Mouse (Mus musculus): ENCODE data around the gene Foxk1. TPM values are rescaled to one million over a fixed set of nuclear protein-coding genes. Genes with fewer than 3 reads are reported as not detected.

The Foxk1 gene
- total and polyA plus RNA-seq, 3 experiments: 8.2 to 20.2 TPM; not detected in 1

GRCm38 (mm10) chr5:142420920-142421319 is 19.6 kb downstream of the Foxk1 start:
- H3K4me3 ChIP-seq (ENCODE audit: control insufficient read depth in 1 of 2, insufficient read depth in 1 of 2, low read depth in 2 of 2, low read length in 2 of 2): no peak overlapping the region
- no peak for TF ChIP-seq CTCF (IDR thresholded peaks at IDR 0.05 in 2 of 3, conservative IDR thresholded peaks at IDR 0.05 in 1 of 3; ENCODE audit: control insufficient read depth in 1 of 3, insufficient read depth in 1 of 3, low read depth in 2 of 3, low read length in 3 of 3, poor library complexity in 1 of 3, severe bottlenecking in 1 of 3)
- no peak for TF ChIP-seq MXI1 (IDR thresholded peaks at IDR 0.05; ENCODE audit: low read depth, low read length)
- no peak for TF ChIP-seq NRF1 (IDR thresholded peaks at IDR 0.05; ENCODE audit: insufficient read depth, low read depth, low read length, poor library complexity, severe bottlenecking)
- TF ChIP-seq MAFK (IDR thresholded peaks at IDR 0.05; ENCODE audit: borderline replicate concordance, low read depth, low read length): no peak
- TF ChIP-seq SMC3 (IDR thresholded peaks at IDR 0.05; ENCODE audit: low read depth, low read length): no peak
- TF ChIP-seq SIN3A (IDR thresholded peaks at IDR 0.05; ENCODE audit: low read length): no peak
- 0 out of 4 replicates have a peak, but pooled peaks cover 0 to 2% of the 10 kb centered on the region in 2 experiments for H3K4me1 ChIP-seq (ENCODE audit: control insufficient read depth in 1 of 2, insufficient read depth in 2 of 2, low read length in 2 of 2)
- H3K9me3 ChIP-seq (replicated peaks; ENCODE audit: insufficient read depth, low read length): no peaks in the 10 kb centered on the region
- no peaks in the 10 kb centered on the region for H3K27me3 ChIP-seq (ENCODE audit: control insufficient read depth in 1 of 2, insufficient read depth in 2 of 2, low read length in 2 of 2)
- H3K27ac ChIP-seq (ENCODE audit: control insufficient read depth, low read depth, low read length): no peak overlapping the region
- H3K9ac ChIP-seq (ENCODE audit: control insufficient read depth, low read depth, low read length, poor library complexity, severe bottlenecking): no peak overlapping the region
- H3K36me3 ChIP-seq (ENCODE audit: control insufficient read depth in 1 of 2, insufficient read depth in 2 of 2, low read length in 2 of 2): peaks cover 0 to 2% of the 10 kb centered on the region in 2 experiments; a peak in 3 of 4 replicates
- no peak for DNase-seq (ENCODE audit: low read depth, low spot score)
- peaks cover 6% of the 10 kb centered on the region for H3K79me2 ChIP-seq (ENCODE audit: control insufficient read depth, insufficient read depth, low read length, poor library complexity)

- H3K27me3 ChIP-seq (ENCODE audit: control insufficient read depth in 1 of 2, insufficient read depth in 2 of 2, low read length in 2 of 2): no peaks in the 10 kb centered on the region
- no peaks in the 10 kb centered on the region for H3K4me1 ChIP-seq (ENCODE audit: control insufficient read depth in 1 of 2, insufficient read depth in 2 of 2, low read length in 2 of 2)
- no peak for TF ChIP-seq MYB (IDR thresholded peaks at IDR 0.05; ENCODE audit: low read depth, low read length)
- TF ChIP-seq TCF12 (IDR thresholded peaks at IDR 0.05; ENCODE audit: low read depth, low read length): no peak
- TF ChIP-seq POLR2AphosphoS5 (IDR thresholded peaks at IDR 0.05; ENCODE audit: borderline replicate concordance, low read depth, low read length): no peak
- no peak for TF ChIP-seq BHLHE40 (IDR thresholded peaks at IDR 0.05; ENCODE audit: borderline replicate concordance, low read depth, low read length)
- TF ChIP-seq HCFC1 (IDR thresholded peaks at IDR 0.05; ENCODE audit: low read depth, low read length): no peak
- no peak for TF ChIP-seq ZNF384 (IDR thresholded peaks at IDR 0.05; ENCODE audit: low read depth, low read length)
- no peak for TF ChIP-seq RAD21 (IDR thresholded peaks at IDR 0.05; ENCODE audit: low read depth, low read length)
- TF ChIP-seq GATA1 (IDR thresholded peaks at IDR 0.05; ENCODE audit: low read depth, low read length): no peak
- no peak for TF ChIP-seq JUND (IDR thresholded peaks at IDR 0.05; ENCODE audit: low read depth, low read length)
- TF ChIP-seq POLR2AphosphoS2 (IDR thresholded peaks at IDR 0.05; ENCODE audit: low read length): no peak
- no peak for DNase-seq (ENCODE audit: low read depth, low spot score)
- no peak overlapping the region for H3K4me3 ChIP-seq (ENCODE audit: control insufficient read depth in 1 of 2, insufficient read depth in 1 of 2, low read depth in 2 of 2, low read length in 2 of 2)
- H3K36me3 ChIP-seq (ENCODE audit: control insufficient read depth in 1 of 2, insufficient read depth in 2 of 2, low read length in 2 of 2): no peaks in the 10 kb centered on the region; a peak in 1 of 4 replicates
- H3K27ac ChIP-seq (ENCODE audit: control insufficient read depth, low read depth, low read length): no peak overlapping the region
- H3K9ac ChIP-seq (ENCODE audit: control insufficient read depth, low read depth, low read length, poor library complexity, severe bottlenecking): no peak overlapping the region
- no peaks in the 10 kb centered on the region for H3K9me3 ChIP-seq (replicated peaks; ENCODE audit: insufficient read depth, low read length)
- peaks cover 6% of the 10 kb centered on the region for H3K79me2 ChIP-seq (ENCODE audit: control insufficient read depth, insufficient read depth, low read length, poor library complexity)
Observed at GRCm38 (mm10) chr5:142421886-142422285, 20.6 kb downstream of the Foxk1 start.

All from MEL (cell line).